Mouse (Mus musculus) forebrain, embryonic 14.5 days (tissue): Measurements from ENCODE around the gene Lhpp. TPM values are rescaled to one million over a fixed set of nuclear protein-coding genes. Genes with fewer than 3 reads are reported as not detected.
A peak's percentile ranks its signal among the peaks of the same experiment; 100 is the strongest.

Source experiments
- ATAC-seq: fragments of 200-750 bp; cut with Nextera tagmentation; 2 replicates; pipeline ENCODE4 v1.8.0; 2017; ENCODE audit warnings: mild to moderate bottlenecking, moderate library complexity
- DNase-seq: peaks from one replicate; pipeline ENCODE4 v3.0.0-alpha.2; 2015; ENCODE audit warnings: low spot score
- H3K27ac ChIP-seq: fragments of 300-500 bp; sonication (generic); 2 replicates; pipeline ENCODE4 v1.5.1; 2014; ENCODE audit warnings: low read depth, mild to moderate bottlenecking, control low read depth, low read length, moderate library complexity
- H3K27me3 ChIP-seq: fragments of 300-500 bp; sonication (generic); replicated peaks from 2 replicates; pipeline ENCODE4 v1.6.1; 2014; ENCODE audit warnings: low read length, control low read depth, mixed read lengths; ENCODE audit not compliant: control insufficient read depth, insufficient read depth
- H3K36me3 ChIP-seq: fragments of 300-500 bp; sonication (generic); 2 replicates; pipeline ENCODE4 v1.6.1; 2014; ENCODE audit warnings: low read length, control low read depth; ENCODE audit not compliant: control insufficient read depth, insufficient read depth
- H3K4me1 ChIP-seq: fragments of 300-500 bp; sonication (generic); 2 replicates; pipeline ENCODE4 v1.6.1; 2014; ENCODE audit warnings: antibody characterized with exemption, low read length, control low read depth; ENCODE audit not compliant: control insufficient read depth, insufficient read depth
- H3K4me2 ChIP-seq: fragments of 300-500 bp; sonication (generic); 2 replicates; pipeline ENCODE4 v1.6.1; 2014; ENCODE audit warnings: mild to moderate bottlenecking, control low read depth, low read length
- H3K4me3 ChIP-seq: fragments of 300-500 bp; sonication (generic); 2 replicates; pipeline ENCODE4 v1.5.1; 2014; ENCODE audit warnings: low read depth, low read length, control low read depth
- H3K9ac ChIP-seq: fragments of 300-500 bp; sonication (generic); 2 replicates; pipeline ENCODE4 v1.6.1; 2014; ENCODE audit warnings: mild to moderate bottlenecking, low read length, control low read depth, moderate library complexity
- H3K9me3 ChIP-seq: fragments of 300-500 bp; sonication (generic); replicated peaks from 2 replicates; pipeline ENCODE4 v1.6.1; 2016; ENCODE audit warnings: low read length, control low read depth, mixed read lengths; ENCODE audit not compliant: control insufficient read depth
- WGBS: fragments of 180-500 bp; shearing (Covaris S2); extraction: QIAGEN DNeasy Blood & Tissue Kit; methylation state at CpG from one replicate; pipeline ENCODE4 v1.1.7; 2014; 5-methylcytosine and 5-hydroxymethylcytosine counted together
- polyA plus RNA-seq: library from polyadenylated mRNA; unstranded; fragments of >200 nt; fragmentation: Nextera tagmentation; extraction: Ambion mirVana; gene quantifications from 2 replicates; pipeline ENCODE4 v1.2.1, GENCODE M21; 2014

The Lhpp gene
- polyA plus RNA-seq, 1 experiment from 2014 or later, result 26.7 TPM

- ATAC-seq (no peak), DNase-seq (no peak)
- 84% methylated on average over 9 of the region's 9 CpGs for WGBS
- no peak overlapping the region for H3K4me3 ChIP-seq
- H3K9me3 ChIP-seq, result no peaks in the 10 kb centered on the region
- peaks cover 61% of the 10 kb centered on the region for H3K4me1 ChIP-seq
- no peaks in the 10 kb centered on the region for H3K27me3 ChIP-seq
- H3K36me3 ChIP-seq, result no peaks in the 10 kb centered on the region; the same call in 1 of the 2 replicates
- no peak overlapping the region for H3K4me2 ChIP-seq
- H3K27ac ChIP-seq, result peak overlapping the region; percentile 62; the same call in 1 of the 2 replicates
- H3K9ac ChIP-seq, result no peak overlapping the region
These were observed 123.8 kb downstream of the Lhpp start for GRCm38 (mm10) chr7:132734222-132734621.

DNA sequence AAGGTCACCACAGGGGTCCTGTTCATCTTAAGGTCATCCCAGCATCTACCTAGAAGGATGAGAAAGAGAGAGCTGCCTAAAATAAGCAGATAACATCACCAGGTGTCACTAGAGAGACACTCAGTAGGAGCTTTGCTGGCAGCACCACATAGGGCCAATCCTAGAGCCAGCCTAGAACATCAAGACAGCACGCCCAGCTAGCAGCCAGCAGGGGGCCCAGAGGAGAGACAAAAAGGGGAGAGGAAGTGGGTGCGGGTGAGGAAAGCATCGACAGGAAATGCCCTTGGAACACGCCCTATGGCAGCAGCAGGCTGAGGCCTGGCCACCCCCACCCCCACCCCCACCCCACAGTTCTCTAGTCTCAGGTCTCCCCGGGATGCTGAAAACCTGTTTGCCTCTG is 124.7 kb downstream of the Lhpp start:
- no peak overlapping the region for H3K27ac ChIP-seq

GRCm38 (mm10) chr7:132736099-132736862 is 125.8 kb downstream of the Lhpp start:
- no peaks in the 10 kb centered on the region for H3K9me3 ChIP-seq
- H3K9ac ChIP-seq, result no peak overlapping the region
- ATAC-seq (no peak), DNase-seq (peak; percentile 29)
- no peak overlapping the region for H3K27ac ChIP-seq
- no peak overlapping the region for H3K4me3 ChIP-seq
- peaks cover 43% of the 10 kb centered on the region for H3K4me1 ChIP-seq
- H3K36me3 ChIP-seq, result no peaks in the 10 kb centered on the region
- no peaks in the 10 kb centered on the region for H3K27me3 ChIP-seq
- WGBS, result 53% methylated on average over 17 of the region's 17 CpGs
- H3K4me2 ChIP-seq, result no peak overlapping the region

More for the DNA sequence above, 124.7 kb downstream of the Lhpp start:
- Histone ChIP-seq H3K4me3 (no peak overlapping the region), H3K27me3 (no peaks in the 10 kb centered on the region), H3K9me3 (no peaks in the 10 kb centered on the region), H3K9ac (no peak overlapping the region), H3K4me1 (peaks cover 54% of the 10 kb centered on the region), H3K36me3 (no peaks in the 10 kb centered on the region), H3K4me2 (no peak overlapping the region)
- WGBS, result 81% methylated on average over 5 of the region's 5 CpGs
- ATAC-seq, result no peak
- DNase-seq, result no peak

DNA sequence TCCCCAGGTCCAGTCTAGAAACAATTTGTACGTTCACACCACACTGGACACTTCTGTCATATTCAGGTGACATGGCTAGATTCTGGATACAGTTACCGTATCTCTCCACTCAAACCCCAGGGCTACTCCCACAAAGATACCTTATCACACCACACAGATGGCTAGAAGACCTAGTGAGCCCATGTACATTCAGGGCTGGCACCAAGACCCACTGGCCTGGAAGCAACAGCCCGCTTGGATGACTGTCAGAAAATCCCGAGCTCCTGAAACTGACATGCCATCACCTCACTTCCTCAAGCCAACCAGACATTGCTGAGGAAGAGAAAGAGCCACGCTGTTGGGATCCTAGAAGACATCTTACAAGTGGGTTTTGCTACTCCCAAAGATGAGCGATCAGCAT is 128.4 kb downstream of the Lhpp start:
- no peak for ATAC-seq
- Histone ChIP-seq H3K4me3 (no peak overlapping the region), H3K4me1 (peaks cover 17% of the 10 kb centered on the region), H3K9me3 (no peaks in the 10 kb centered on the region), H3K4me2 (no peak overlapping the region), H3K27ac (no peak overlapping the region), H3K9ac (no peak overlapping the region), H3K27me3 (no peaks in the 10 kb centered on the region), H3K36me3 (no peaks in the 10 kb centered on the region)
- DNase-seq, result no peak
- WGBS, result 94% methylated on average over 6 of the region's 6 CpGs

DNA sequence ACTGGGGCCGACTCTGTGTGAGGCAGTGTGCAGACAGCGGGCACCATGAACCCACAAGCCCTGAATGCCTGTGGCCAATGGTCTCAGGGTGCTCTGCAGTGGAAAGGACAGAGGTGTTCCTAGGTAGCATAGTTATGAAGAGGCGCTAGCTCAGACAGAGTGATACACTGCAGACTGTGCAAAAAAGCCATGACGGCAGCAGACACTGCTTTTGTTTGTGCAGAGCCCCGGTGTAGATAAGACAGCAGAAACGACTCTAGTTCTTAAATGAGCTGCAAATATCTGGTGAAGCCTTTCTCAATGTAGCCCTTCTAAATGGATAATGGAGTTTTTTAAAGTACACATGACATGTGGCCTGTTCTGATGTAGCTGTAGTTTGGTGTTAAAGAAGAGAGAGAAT is 129.4 kb downstream of the Lhpp start:
- no peak overlapping the region for H3K4me2 ChIP-seq
- H3K9ac ChIP-seq, result no peak overlapping the region
- no peaks in the 10 kb centered on the region for H3K9me3 ChIP-seq
- 88% methylated on average over 6 of the region's 6 CpGs for WGBS
- H3K4me1 ChIP-seq, result peaks cover 7% of the 10 kb centered on the region; the same call in 1 of the 2 replicates
- H3K27ac ChIP-seq, result no peak overlapping the region
- ATAC-seq (no peak), DNase-seq (no peak)
- no peaks in the 10 kb centered on the region for H3K36me3 ChIP-seq
- H3K4me3 ChIP-seq, result no peak overlapping the region
- H3K27me3 ChIP-seq, result no peaks in the 10 kb centered on the region

- WGBS, result 90% methylated on average over 5 of the region's 5 CpGs
- H3K9ac ChIP-seq, result no peak overlapping the region
- no peaks in the 10 kb centered on the region for H3K9me3 ChIP-seq
- H3K4me1 ChIP-seq, result no peaks in the 10 kb centered on the region
- DNase-seq (no peak), ATAC-seq (no peak)
- H3K4me2 ChIP-seq, result no peak overlapping the region
- H3K27ac ChIP-seq, result no peak overlapping the region
- H3K27me3 ChIP-seq, result no peaks in the 10 kb centered on the region
- H3K36me3 ChIP-seq, result peaks cover 9% of the 10 kb centered on the region; the same call in 1 of the 2 replicates
- no peak overlapping the region for H3K4me3 ChIP-seq
These were observed 132.5 kb downstream of the Lhpp start for GRCm38 (mm10) chr7:132742912-132743311.

DNA sequence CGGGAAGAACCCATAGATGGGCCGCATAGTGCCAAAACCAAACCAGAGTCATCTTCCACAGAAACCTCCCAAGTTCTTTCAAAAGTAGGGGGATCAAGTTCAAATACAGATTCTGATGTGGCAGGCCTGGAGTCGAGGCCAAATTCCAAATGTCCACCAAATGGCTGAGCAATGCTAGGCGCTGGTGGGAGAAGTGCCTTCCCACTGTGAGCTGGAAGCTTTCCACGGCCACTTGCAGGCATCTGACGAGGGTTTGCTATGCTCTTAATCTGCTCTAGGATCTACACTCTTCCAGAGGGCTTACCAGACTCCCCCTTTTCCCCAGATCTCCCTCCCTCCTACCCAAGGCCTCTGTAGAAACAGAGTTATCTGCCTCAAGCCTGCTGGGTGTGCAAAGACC is 136.7 kb downstream of the Lhpp start:
- no peak overlapping the region for H3K27ac ChIP-seq
- no peaks in the 10 kb centered on the region for H3K27me3 ChIP-seq
- no peaks in the 10 kb centered on the region for H3K9me3 ChIP-seq
- 84% methylated on average over 6 of the region's 6 CpGs for WGBS
- H3K9ac ChIP-seq, result no peak overlapping the region
- no peaks in the 10 kb centered on the region for H3K4me1 ChIP-seq
- no peak overlapping the region for H3K4me3 ChIP-seq
- H3K4me2 ChIP-seq, result no peak overlapping the region
- ATAC-seq (no peak), DNase-seq (no peak)
- H3K36me3 ChIP-seq, result peaks cover 13% of the 10 kb centered on the region; the same call in 1 of the 2 replicates

GRCm38 (mm10) chr7:132748076-132748769 is 137.8 kb downstream of the Lhpp start:
- no peak overlapping the region for H3K4me3 ChIP-seq
- peaks cover 13% of the 10 kb centered on the region; the same call in 1 of the 2 replicates for H3K36me3 ChIP-seq
- DNase-seq (no peak), ATAC-seq (no peak)
- H3K27ac ChIP-seq, result no peak overlapping the region
- H3K27me3 ChIP-seq, result no peaks in the 10 kb centered on the region
- 88% methylated on average over 3 of the region's 3 CpGs for WGBS
- no peak overlapping the region for H3K9ac ChIP-seq
- no peaks in the 10 kb centered on the region for H3K9me3 ChIP-seq
- H3K4me2 ChIP-seq, result no peak overlapping the region
- H3K4me1 ChIP-seq, result no peaks in the 10 kb centered on the region

GRCm38 (mm10) chr7:132749504-132749903 is 139.1 kb downstream of the Lhpp start:
- H3K4me2 ChIP-seq, result no peak overlapping the region
- peaks cover 10% of the 10 kb centered on the region; the same call in 1 of the 2 replicates for H3K4me1 ChIP-seq
- H3K36me3 ChIP-seq, result peaks cover 13% of the 10 kb centered on the region; the same call in 1 of the 2 replicates
- DNase-seq, result no peak
- no peak for ATAC-seq
- no peaks in the 10 kb centered on the region for H3K27me3 ChIP-seq
- H3K4me3 ChIP-seq, result no peak overlapping the region
- H3K27ac ChIP-seq, result no peak overlapping the region
- H3K9me3 ChIP-seq, result no peaks in the 10 kb centered on the region
- no peak overlapping the region for H3K9ac ChIP-seq
- WGBS, result 97% methylated on average over 11 of the region's 11 CpGs
